Mouse (Mus musculus) thymus, adult 2 months (tissue): ENCODE results near the gene Sik2. TPM values are rescaled to one million over a fixed set of nuclear protein-coding genes. Genes with fewer than 3 reads are reported as not detected.

Source experiments
- DNase-seq: peaks from one replicate; pipeline ENCODE4 v3.0.0; 2021
- H3K27ac ChIP-seq: fragments of 200-500 bp; 2 replicates; pipeline ENCODE4 v1.5.1; 2012; ENCODE audit warnings: low read length, control low read depth; ENCODE audit not compliant: control insufficient read depth, insufficient read depth
- H3K27me3 ChIP-seq: fragments of 200-500 bp; 2 replicates; pipeline ENCODE4 v1.6.1; 2012; ENCODE audit warnings: mild to moderate bottlenecking, low read length, moderate library complexity, mixed read lengths; ENCODE audit not compliant: control insufficient read depth, insufficient read depth
- H3K36me3 ChIP-seq: fragments of 200-500 bp; 2 replicates; pipeline ENCODE4 v1.6.1; 2012; ENCODE audit warnings: mild to moderate bottlenecking, low read length, moderate library complexity; ENCODE audit not compliant: control insufficient read depth, insufficient read depth
- H3K4me1 ChIP-seq: fragments of 200-500 bp; replicated peaks from 2 replicates; pipeline ENCODE4 v1.6.1; 2012; ENCODE audit warnings: low read length; ENCODE audit not compliant: control insufficient read depth, insufficient read depth
- H3K4me3 ChIP-seq: fragments of 200-500 bp; 2 replicates; pipeline ENCODE4 v1.5.1; 2012; ENCODE audit warnings: mild to moderate bottlenecking, low read length, control low read depth, moderate library complexity; ENCODE audit not compliant: control insufficient read depth, insufficient read depth
- CTCF ChIP-seq: fragments of 200-500 bp; IDR thresholded peaks from 2 replicates; pipeline ENCODE4 v1.5.1; 2012; ENCODE audit warnings: mild to moderate bottlenecking, control low read depth, low read length, moderate library complexity, borderline replicate concordance; ENCODE audit not compliant: control insufficient read depth, poor library complexity, insufficient read depth; ENCODE audit errors: extremely low read depth
- POLR2A ChIP-seq: fragments of 200-500 bp; IDR thresholded peaks from 2 replicates; pipeline ENCODE4 v1.6.1; 2012; ENCODE audit warnings: mild to moderate bottlenecking, low read length, control low read depth, moderate library complexity; ENCODE audit not compliant: control insufficient read depth, poor library complexity, insufficient read depth; ENCODE audit errors: extremely low read depth
- WGBS: fragments of 180-500 bp; shearing (Covaris S2); methylation state at CpG from one replicate; pipeline ENCODE4 v1.1.7; 2018; 5-methylcytosine and 5-hydroxymethylcytosine counted together
- polyA plus RNA-seq: library from polyadenylated mRNA; depleted of rRNA; stranded (reverse); fragments of >200 nt; gene quantifications from 2 replicates; pipeline ENCODE4 v1.2.3, GENCODE M21; 2012

The Sik2 gene
- polyA plus RNA-seq, 1 experiment, result 30.5 TPM

GRCm38 (mm10) chr9:51020351-51020750 is 11.5 kb upstream of the Sik2 start:
- Histone ChIP-seq H3K27me3 (no peaks in the 10 kb centered on the region), H3K36me3 (no peaks in the 10 kb centered on the region), H3K4me1 (peaks cover 3% of the 10 kb centered on the region), H3K4me3 (no peak overlapping the region), H3K27ac (no peak overlapping the region)
- TF ChIP-seq CTCF, result no peak
- no peak for TF ChIP-seq POLR2A
- peak; percentile 6 for DNase-seq
- WGBS, result 4% methylated on average over 3 of the region's 3 CpGs

DNA sequence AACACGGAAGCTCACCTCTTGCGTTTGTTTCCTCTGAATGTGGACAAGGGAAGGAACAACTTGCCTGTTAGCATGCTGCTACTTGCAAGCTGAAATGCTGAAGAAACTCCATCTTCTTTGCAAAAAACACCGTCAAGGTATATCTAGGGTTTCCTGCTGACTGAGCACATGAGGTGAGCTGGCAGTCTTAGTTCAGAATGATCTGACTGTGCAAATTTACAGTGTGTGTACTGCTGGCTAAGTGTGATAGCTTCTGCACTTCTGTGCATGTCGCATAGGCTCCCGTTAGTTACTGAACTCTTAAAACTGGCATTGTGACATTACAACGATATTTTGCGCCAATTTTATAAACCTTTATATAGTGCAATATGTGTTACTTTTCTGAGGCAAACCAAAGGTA is 10.8 kb upstream of the Sik2 start:
- no peaks in the 10 kb centered on the region for H3K36me3 ChIP-seq
- 66% methylated on average over 7 of the region's 7 CpGs for WGBS
- TF ChIP-seq POLR2A (no peak), CTCF (no peak)

DNA sequence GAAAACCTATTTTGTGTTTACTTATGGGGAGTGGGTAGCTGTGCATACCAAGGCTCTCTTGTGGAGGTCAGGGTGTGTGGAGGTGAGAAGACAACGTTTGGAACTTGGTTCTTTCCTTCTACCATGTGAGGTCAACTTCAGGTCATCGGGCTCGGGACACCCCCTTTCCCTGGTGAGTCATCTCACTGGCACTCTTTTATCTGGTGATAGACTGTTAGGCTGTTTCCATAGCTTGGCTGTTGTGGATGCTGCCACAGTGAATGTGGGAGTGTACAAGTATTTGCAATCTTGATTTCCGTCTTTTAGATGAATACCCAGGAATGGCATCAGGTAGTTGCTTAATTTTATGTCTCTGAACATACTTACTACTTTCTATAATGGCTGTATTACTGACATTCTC is 6.9 kb upstream of the Sik2 start:
- peaks cover 3% of the 10 kb centered on the region for H3K4me1 ChIP-seq
- 72% methylated on average over 4 of the region's 4 CpGs for WGBS
- no peaks in the 10 kb centered on the region for H3K36me3 ChIP-seq
- H3K4me3 ChIP-seq, result no peak overlapping the region
- H3K27me3 ChIP-seq, result no peaks in the 10 kb centered on the region
- H3K27ac ChIP-seq, result no peak overlapping the region
- no peak for DNase-seq
- TF ChIP-seq POLR2A, result no peak
- TF ChIP-seq CTCF, result no peak

More for the DNA sequence above, 10.8 kb upstream of the Sik2 start:
- Histone ChIP-seq H3K4me1 (peaks cover 3% of the 10 kb centered on the region), H3K27me3 (no peaks in the 10 kb centered on the region), H3K27ac (no peak overlapping the region), H3K4me3 (no peak overlapping the region)
- no peak for DNase-seq

- H3K4me3 ChIP-seq, result no peak overlapping the region
- no peaks in the 10 kb centered on the region for H3K4me1 ChIP-seq
- H3K27me3 ChIP-seq, result no peaks in the 10 kb centered on the region
- WGBS, result 98% methylated on average over 1 of the region's 1 CpGs
- H3K27ac ChIP-seq, result no peak overlapping the region
- DNase-seq, result no peak
- no peak for TF ChIP-seq POLR2A
- TF ChIP-seq CTCF, result no peak
- no peaks in the 10 kb centered on the region for H3K36me3 ChIP-seq
These were observed 4.8 kb upstream of the Sik2 start for GRCm38 (mm10) chr9:51013644-51014043.

DNA sequence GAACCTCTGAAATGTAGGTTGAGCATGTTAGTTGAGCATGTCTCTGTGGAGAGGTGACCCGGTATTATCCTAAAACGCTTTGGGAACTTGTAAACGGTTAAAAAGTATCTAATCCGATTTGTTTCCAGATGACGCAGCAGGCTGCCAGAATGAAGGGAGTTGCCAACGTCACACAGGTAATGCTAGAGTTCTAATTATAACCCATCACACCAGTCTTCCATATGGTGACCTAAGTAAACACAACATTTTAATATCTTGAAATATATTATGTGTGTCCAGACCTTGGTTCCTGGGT is 730 bp upstream of the Sik2 start:
- Histone ChIP-seq H3K27ac (no peak overlapping the region), H3K4me1 (peaks cover 3% of the 10 kb centered on the region), H3K4me3 (no peak overlapping the region), H3K27me3 (no peaks in the 10 kb centered on the region), H3K36me3 (no peaks in the 10 kb centered on the region)
- TF ChIP-seq CTCF (no peak), POLR2A (no peak)
- peak; percentile 3 for DNase-seq
- 25% methylated on average over 6 of the region's 6 CpGs for WGBS

DNA sequence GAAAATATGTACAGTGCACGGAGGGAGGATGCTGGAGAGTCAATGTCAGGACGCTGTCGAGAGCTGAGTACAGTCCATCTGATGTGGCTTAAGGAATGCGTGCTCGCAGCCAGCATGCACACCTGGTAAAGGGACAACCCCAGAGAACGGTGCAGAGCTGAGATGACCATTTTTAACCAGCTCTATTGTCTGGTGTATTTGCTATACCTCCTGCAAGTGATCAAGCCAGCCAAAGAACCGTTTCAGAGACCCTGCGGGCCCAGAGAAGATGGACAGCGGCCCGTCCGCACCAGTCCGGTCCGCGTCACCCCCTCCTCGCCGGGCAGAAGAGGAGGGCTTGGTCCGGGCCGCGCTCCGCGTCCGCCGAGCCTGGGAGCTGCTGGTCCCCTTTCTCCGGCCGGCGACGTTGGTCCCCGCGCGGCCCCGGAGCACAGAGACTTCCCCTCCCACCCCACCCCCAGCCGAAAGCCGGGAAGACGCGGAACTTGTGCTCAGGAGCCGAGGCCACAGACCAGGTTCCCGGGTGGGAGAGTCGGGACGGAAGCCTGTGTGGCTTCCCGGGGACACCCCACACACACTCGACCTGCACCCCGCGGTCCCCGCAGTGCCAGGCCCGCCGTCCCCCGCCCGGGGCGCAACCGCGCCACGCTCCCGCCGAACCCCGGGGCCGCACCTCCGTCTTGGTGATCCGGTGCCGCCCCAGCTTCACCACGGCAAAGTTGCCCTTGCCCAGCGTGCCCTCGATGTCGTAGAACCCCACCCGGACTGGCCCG is 619 bp downstream of the Sik2 start:
- TF ChIP-seq POLR2A (no peak), CTCF (no peak)
- under 1% methylated on average over 65 of the region's 65 CpGs for WGBS
- no peak for DNase-seq
- Histone ChIP-seq H3K36me3 (no peaks in the 10 kb centered on the region), H3K4me3 (peak overlapping the region; percentile 76), H3K4me1 (peaks cover 3% of the 10 kb centered on the region), H3K27me3 (no peaks in the 10 kb centered on the region), H3K27ac (peak overlapping the region; percentile 62)

DNA sequence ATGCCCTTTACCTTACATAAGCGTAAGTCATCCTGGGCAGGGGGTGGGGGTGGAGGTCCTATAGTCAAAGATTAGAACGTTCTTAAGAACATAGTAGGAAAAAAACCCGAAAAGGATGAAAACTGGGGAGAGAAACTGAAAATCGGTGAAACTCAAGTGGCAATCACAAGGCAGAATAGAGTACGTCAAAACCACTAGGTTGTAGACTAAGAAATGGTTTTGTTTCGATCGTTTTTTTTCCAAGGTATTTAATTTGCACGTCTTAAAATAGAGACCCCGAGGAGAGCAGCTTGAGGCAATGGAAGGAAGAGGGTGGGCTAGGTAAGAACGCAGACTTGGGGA is 1.2 kb downstream of the Sik2 start:
- DNase-seq, result no peak
- H3K27ac ChIP-seq, result no peak overlapping the region
- H3K4me1 ChIP-seq, result peaks cover 3% of the 10 kb centered on the region
- 15% methylated on average over 10 of the region's 10 CpGs for WGBS
- no peak for TF ChIP-seq CTCF
- no peak for TF ChIP-seq POLR2A
- H3K4me3 ChIP-seq, result peak overlapping the region; percentile 76
- no peaks in the 10 kb centered on the region for H3K36me3 ChIP-seq
- H3K27me3 ChIP-seq, result no peaks in the 10 kb centered on the region
